Mouse (Mus musculus) intestine, embryonic 16.5 days (tissue): Measurements from ENCODE around the gene Srsf1. TPM values are rescaled to one million over a fixed set of nuclear protein-coding genes. Genes with fewer than 3 reads are reported as not detected.
A peak's percentile ranks its signal among the peaks of the same experiment; 100 is the strongest.
"Not testable (repeated sequence)": the region's sequence is repeated elsewhere in the genome, so short reads cannot be mapped to it uniquely, and the experiment has no call there.

Experiments
- ATAC-seq: fragments of 200-750 bp; cut with Nextera tagmentation; 2 replicates; pipeline ENCODE4 v1.8.0; 2017; ENCODE audit warnings: moderate TSS enrichment, moderate library complexity
- H3K27ac ChIP-seq: fragments of 300-500 bp; sonication (generic); 2 replicates; pipeline ENCODE4 v1.5.1; 2014; ENCODE audit warnings: mild to moderate bottlenecking, low read length
- H3K27me3 ChIP-seq: fragments of 300-500 bp; sonication (generic); replicated peaks from 2 replicates; pipeline ENCODE4 v1.6.1; 2014; ENCODE audit warnings: low read length, control low read depth, mixed read lengths; ENCODE audit not compliant: control insufficient read depth, insufficient read depth
- H3K36me3 ChIP-seq: fragments of 300-500 bp; sonication (generic); 2 replicates; pipeline ENCODE4 v1.6.1; 2014; ENCODE audit warnings: low read length, control low read depth; ENCODE audit not compliant: control insufficient read depth, insufficient read depth
- H3K4me1 ChIP-seq: fragments of 300-500 bp; sonication (generic); 2 replicates; pipeline ENCODE4 v1.6.1; 2014; ENCODE audit warnings: low read length, control low read depth, mixed read lengths; ENCODE audit not compliant: control insufficient read depth, insufficient read depth
- H3K4me2 ChIP-seq: fragments of 300-500 bp; sonication (generic); 2 replicates; pipeline ENCODE4 v1.6.1; 2014; ENCODE audit warnings: low read depth, low read length, control low read depth
- H3K4me3 ChIP-seq: fragments of 300-500 bp; sonication (generic); 2 replicates; pipeline ENCODE4 v1.5.1; 2014; ENCODE audit warnings: mild to moderate bottlenecking, low read length
- H3K9ac ChIP-seq: fragments of 300-500 bp; sonication (generic); 2 replicates; pipeline ENCODE4 v1.6.1; 2014; ENCODE audit warnings: low read depth, low read length
- H3K9me3 ChIP-seq: fragments of 300-500 bp; sonication (generic); 2 replicates; pipeline ENCODE4 v1.6.1; 2016; ENCODE audit warnings: low read length, control low read depth; ENCODE audit not compliant: control insufficient read depth
- WGBS: fragments of 180-500 bp; shearing (Covaris S2); extraction: QIAGEN DNeasy Blood & Tissue Kit; methylation state at CpG from one replicate; pipeline ENCODE4 v1.1.7; 2014; 5-methylcytosine and 5-hydroxymethylcytosine counted together
- polyA plus RNA-seq: library from polyadenylated mRNA; unstranded; fragments of >200 nt; fragmentation: Nextera tagmentation; extraction: Ambion mirVana; gene quantifications from 2 replicates; pipeline ENCODE4 v1.2.1, GENCODE M21; 2015

Gene Srsf1
- polyA plus RNA-seq, 1 experiment from 2014 or later = 170 TPM

DNA sequence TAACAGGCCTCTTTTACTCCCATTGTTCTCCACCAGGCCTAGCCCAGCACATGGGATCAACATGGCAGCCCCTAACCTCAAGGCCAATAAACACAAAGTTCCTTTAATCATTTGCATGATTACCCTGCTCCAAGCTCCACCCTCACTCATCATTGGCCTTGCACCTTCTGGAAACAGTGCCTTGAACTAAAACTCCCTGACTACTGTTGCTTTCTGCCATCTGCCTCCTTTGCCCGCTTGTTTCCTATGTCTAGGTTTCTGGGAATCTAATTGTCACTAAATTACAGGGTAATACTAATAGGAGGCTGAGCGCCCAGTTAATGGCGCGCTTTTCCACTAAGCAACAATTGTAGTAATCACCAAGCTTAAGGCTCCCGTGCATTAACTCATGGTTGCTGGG lies 15.4 kb upstream of the Srsf1 start:
- H3K4me3 ChIP-seq = no peak overlapping the region
- no peaks in the 10 kb centered on the region for H3K36me3 ChIP-seq
- H3K4me1 ChIP-seq = no peaks in the 10 kb centered on the region
- WGBS = 90% methylated on average over 5 of the region's 5 CpGs
- H3K9ac ChIP-seq = no peak overlapping the region
- ATAC-seq = no peak
- no peak overlapping the region for H3K4me2 ChIP-seq
- H3K27me3 ChIP-seq = no peaks in the 10 kb centered on the region
- no peak overlapping the region for H3K27ac ChIP-seq
- no peaks in the 10 kb centered on the region for H3K9me3 ChIP-seq

DNA sequence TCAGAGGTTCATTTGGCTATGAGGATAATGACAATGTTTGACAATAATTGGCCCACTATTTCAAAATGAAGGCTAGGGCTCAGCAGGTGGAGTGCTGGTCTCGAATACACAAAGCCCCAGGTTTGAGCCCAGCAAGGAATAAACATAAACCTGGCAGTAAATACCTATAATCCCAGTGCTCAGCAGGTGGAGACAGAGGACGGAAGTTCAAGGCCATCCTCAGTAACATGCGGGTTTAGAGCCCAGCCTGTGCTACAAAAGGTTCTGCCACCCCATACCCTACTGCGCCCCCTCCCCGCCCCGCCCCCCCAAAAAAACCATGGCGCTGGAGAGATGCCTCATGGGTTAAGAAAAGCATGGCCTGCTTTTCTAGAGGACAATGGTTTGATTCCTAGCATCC lies 11.2 kb upstream of the Srsf1 start:
- H3K4me3 ChIP-seq = no peak overlapping the region
- no peak overlapping the region for H3K9ac ChIP-seq
- no peaks in the 10 kb centered on the region for H3K9me3 ChIP-seq
- H3K36me3 ChIP-seq = no peaks in the 10 kb centered on the region
- H3K4me2 ChIP-seq = no peak overlapping the region
- no peaks in the 10 kb centered on the region for H3K4me1 ChIP-seq
- H3K27ac ChIP-seq = no peak overlapping the region
- ATAC-seq = no peak
- H3K27me3 ChIP-seq = no peaks in the 10 kb centered on the region
- 69% methylated on average over 7 of the region's 7 CpGs for WGBS

GRCm38 (mm10) chr11:88036761-88037251 lies 10.4 kb upstream of the Srsf1 start:
- Histone ChIP-seq H3K27ac (no peak overlapping the region), H3K4me3 (no peak overlapping the region), H3K9ac (no peak overlapping the region), H3K36me3 (no peaks in the 10 kb centered on the region), H3K9me3 (no peaks in the 10 kb centered on the region), H3K27me3 (no peaks in the 10 kb centered on the region), H3K4me1 (no peaks in the 10 kb centered on the region), H3K4me2 (no peak overlapping the region)
- 86% methylated on average over 10 of the region's 10 CpGs for WGBS
- no peak for ATAC-seq

- WGBS = 82% methylated on average over 3 of the region's 3 CpGs
- no peak overlapping the region for H3K4me2 ChIP-seq
Measured at GRCm38 (mm10) chr11:88037386-88037785, 9.8 kb upstream of the Srsf1 start.

DNA sequence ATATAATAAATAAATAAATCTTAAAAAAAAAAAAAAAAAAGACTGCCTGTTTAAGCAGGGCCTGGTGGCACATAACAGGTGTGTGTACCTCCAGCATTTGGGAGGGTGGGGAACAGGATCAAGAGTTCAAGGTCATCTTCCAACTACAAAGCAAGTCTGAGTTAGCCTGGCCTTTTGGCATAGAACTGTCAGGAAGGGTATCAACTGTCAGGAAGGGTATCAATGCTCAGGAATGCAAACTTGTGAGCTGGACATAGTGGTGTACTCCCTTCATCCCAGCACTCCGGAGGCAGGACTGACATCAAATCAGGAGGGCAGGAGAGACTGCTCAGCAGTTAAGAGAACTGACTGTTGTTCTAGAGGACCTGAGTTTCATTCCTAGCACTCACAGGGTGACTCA lies 8.1 kb upstream of the Srsf1 start:
- Histone ChIP-seq H3K4me3 (no peak overlapping the region), H3K9me3 (no peaks in the 10 kb centered on the region), H3K27me3 (no peaks in the 10 kb centered on the region), H3K4me1 (no peaks in the 10 kb centered on the region), H3K36me3 (no peaks in the 10 kb centered on the region), H3K9ac (no peak overlapping the region), H3K4me2 (no peak overlapping the region), H3K27ac (no peak overlapping the region)
- no peak for ATAC-seq
- WGBS = 97% methylated on average over 1 of the region's 1 CpGs

More at GRCm38 (mm10) chr11:88037386-88037785, 9.8 kb upstream of the Srsf1 start:
- no peak overlapping the region for H3K27ac ChIP-seq
- H3K27me3 ChIP-seq = no peaks in the 10 kb centered on the region
- no peaks in the 10 kb centered on the region for H3K36me3 ChIP-seq
- H3K9me3 ChIP-seq = no peaks in the 10 kb centered on the region
- H3K4me1 ChIP-seq = no peaks in the 10 kb centered on the region
- ATAC-seq = no peak
- H3K4me3 ChIP-seq = no peak overlapping the region
- H3K9ac ChIP-seq = no peak overlapping the region

GRCm38 (mm10) chr11:88044314-88044713 lies 2.9 kb upstream of the Srsf1 start:
- H3K4me2 ChIP-seq = no peak overlapping the region
- H3K9ac ChIP-seq = no peak overlapping the region
- H3K4me1 ChIP-seq = peaks cover 7% of the 10 kb centered on the region
- H3K27ac ChIP-seq = no peak overlapping the region
- no peak overlapping the region for H3K4me3 ChIP-seq
- no peaks in the 10 kb centered on the region for H3K36me3 ChIP-seq
- H3K9me3 ChIP-seq = no peaks in the 10 kb centered on the region
- no peaks in the 10 kb centered on the region for H3K27me3 ChIP-seq
- ATAC-seq = no peak

DNA sequence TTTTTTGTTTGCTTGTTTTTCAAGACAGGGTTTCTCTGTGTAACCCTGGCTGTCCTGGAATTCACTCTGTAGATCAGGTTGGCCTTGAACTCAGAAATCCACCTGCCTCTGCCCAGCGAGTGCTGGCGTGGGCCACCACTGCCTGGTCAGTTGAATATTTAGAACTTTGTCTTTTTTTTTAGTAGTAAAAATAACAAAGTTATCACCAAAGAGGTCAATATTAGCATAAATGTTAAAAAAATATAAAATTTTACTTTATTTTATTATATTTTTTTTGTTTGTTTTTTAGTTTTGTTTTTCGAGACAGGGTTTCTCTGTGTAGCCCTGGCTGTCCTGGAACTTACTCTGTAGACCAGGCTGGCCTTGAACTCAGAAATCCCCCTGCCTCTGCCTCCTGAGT lies 2.0 kb upstream of the Srsf1 start:
- 87% methylated on average over 3 of the region's 3 CpGs for WGBS
- not testable (repeated sequence) for H3K4me2 ChIP-seq, H3K4me3 ChIP-seq, H3K36me3 ChIP-seq, H3K9me3 ChIP-seq, H3K27ac ChIP-seq, H3K9ac ChIP-seq, H3K27me3 ChIP-seq, ATAC-seq
- peaks cover 11% of the 10 kb centered on the region for H3K4me1 ChIP-seq

GRCm38 (mm10) chr11:88045878-88046277 lies 1.3 kb upstream of the Srsf1 start:
- no peak for ATAC-seq
- Histone ChIP-seq H3K9ac (peak overlapping the region; percentile 100; the same call in 1 of the 2 replicates), H3K27ac (no peak overlapping the region), H3K4me1 (peaks cover 14% of the 10 kb centered on the region), H3K4me2 (no peak overlapping the region; the same call in 1 of the 2 replicates), H3K4me3 (no peak overlapping the region), H3K36me3 (no peaks in the 10 kb centered on the region), H3K27me3 (no peaks in the 10 kb centered on the region), H3K9me3 (no peaks in the 10 kb centered on the region)
- 74% methylated on average over 4 of the region's 4 CpGs for WGBS

GRCm38 (mm10) chr11:88046323-88046937 lies 743 bp upstream of the Srsf1 start:
- H3K4me2 ChIP-seq = peak overlapping the region; percentile 58
- H3K9me3 ChIP-seq = no peaks in the 10 kb centered on the region
- H3K9ac ChIP-seq = peak overlapping the region; percentile 100
- peaks cover 17% of the 10 kb centered on the region for H3K4me1 ChIP-seq
- H3K27ac ChIP-seq = peak overlapping the region; percentile 100
- WGBS = 58% methylated on average over 17 of the region's 17 CpGs
- peak overlapping the region; percentile 97 for H3K4me3 ChIP-seq
- ATAC-seq = no peak
- no peaks in the 10 kb centered on the region for H3K27me3 ChIP-seq
- no peaks in the 10 kb centered on the region for H3K36me3 ChIP-seq
